Mouse (Mus musculus) NIH3T3 (cell line): ENCODE data around the gene Zdhhc9.

Experiments
- DNase-seq: peaks from one replicate; pipeline ENCODE4 v3.0.0-alpha.2; 2012; ENCODE audit warnings: low read depth

Gene Zdhhc9

GRCm38 (mm10) chrX:48126903-48127476 lies 81.7 kb downstream of the Zdhhc9 start:
- no peak for DNase-seq

DNA sequence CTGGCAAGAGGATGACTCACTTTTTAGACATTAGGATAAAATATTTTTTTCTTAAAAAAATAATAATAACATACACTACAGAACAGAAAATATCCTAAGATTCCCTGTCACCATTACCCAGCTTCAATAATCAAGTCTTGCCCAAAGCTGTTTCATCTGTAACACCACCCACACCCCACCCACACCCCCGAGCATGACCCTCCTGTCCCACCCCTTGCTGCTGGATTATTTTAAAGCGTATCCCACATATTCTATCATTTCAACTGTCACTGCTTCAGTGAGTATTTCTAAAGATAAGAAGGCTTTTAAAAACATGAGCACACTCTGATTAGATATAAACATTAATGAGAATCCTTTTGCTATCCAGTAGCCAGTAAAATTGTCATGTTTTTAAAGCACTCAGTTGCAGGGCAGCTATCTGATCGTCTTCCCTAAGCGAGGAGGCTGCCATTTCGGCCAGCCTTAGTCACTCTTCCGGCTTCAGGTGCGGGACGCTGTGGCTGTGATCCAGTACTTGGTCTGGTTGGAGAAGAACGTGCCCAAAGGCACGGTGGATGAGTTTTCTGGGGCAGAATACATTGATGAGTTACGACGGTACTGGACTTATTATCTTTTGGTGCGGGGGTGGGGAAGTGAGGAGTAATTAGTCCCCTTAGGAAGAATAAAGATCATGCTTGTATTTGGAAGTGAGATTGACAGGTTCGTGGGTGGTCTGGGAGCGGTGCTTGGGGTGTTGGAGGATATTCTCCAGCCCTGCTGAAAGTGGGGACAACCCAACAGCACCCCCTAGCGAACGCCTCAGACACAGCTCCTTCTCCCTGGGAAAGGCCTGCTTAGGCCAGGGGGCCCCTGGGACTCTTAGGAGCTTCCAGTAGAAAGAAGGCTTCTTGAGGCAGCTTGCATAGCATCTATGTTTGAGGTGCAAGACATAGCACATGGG lies 84.3 kb downstream of the Zdhhc9 start:
- peak; percentile 72 for DNase-seq
